Mouse (Mus musculus) MEL (cell line): ENCODE results near the gene Aifm1.

Experiments
- BHLHE40 ChIP-seq: IDR thresholded peaks from 2 replicates; pipeline ENCODE4 v1.6.1; 2012; ENCODE audit warnings: low read depth, mild to moderate bottlenecking, inconsistent platforms, low read length, improper control_type of control experiment, borderline replicate concordance
- CTCF ChIP-seq, 3 experiments: IDR thresholded peaks in 2 of 3; conservative IDR thresholded peaks in 1 of 3; 2 replicates each; pipeline ENCODE4 v1.5.1; 2011 to 2012; ENCODE audit warnings: low read length in 3 of 3, low read depth in 2 of 3, mild to moderate bottlenecking in 2 of 3, improper control_type of control experiment in 1 of 3, inconsistent platforms in 1 of 3, mixed read lengths in 1 of 3, moderate library complexity in 1 of 3; ENCODE audit not compliant: control insufficient read depth in 1 of 3, insufficient read depth in 1 of 3, poor library complexity in 1 of 3, severe bottlenecking in 1 of 3
- POLR2A ChIP-seq, 2 experiments: IDR thresholded peaks; 2 replicates each; pipeline ENCODE4 v1.6.1; 2011 to 2012; ENCODE audit warnings: low read length in 2 of 2, mild to moderate bottlenecking in 2 of 2, control low read depth in 1 of 2, improper control_type of control experiment in 1 of 2, low read depth in 1 of 2, moderate library complexity in 1 of 2; ENCODE audit not compliant: control insufficient read depth in 1 of 2, insufficient read depth in 1 of 2, poor library complexity in 1 of 2
- RAD21 ChIP-seq: IDR thresholded peaks from 2 replicates; pipeline ENCODE4 v1.6.1; 2011; ENCODE audit warnings: mild to moderate bottlenecking, low read depth, low read length, improper control_type of control experiment
- TAL1 ChIP-seq: IDR thresholded peaks from 2 replicates; pipeline ENCODE4 v1.6.1; 2012; ENCODE audit warnings: mild to moderate bottlenecking, inconsistent platforms, low read length, moderate library complexity, mixed read lengths
- ZNF384 ChIP-seq: IDR thresholded peaks from 2 replicates; pipeline ENCODE4 v1.6.1; 2012; ENCODE audit warnings: low read depth, mild to moderate bottlenecking, inconsistent platforms, low read length, improper control_type of control experiment

DNA sequence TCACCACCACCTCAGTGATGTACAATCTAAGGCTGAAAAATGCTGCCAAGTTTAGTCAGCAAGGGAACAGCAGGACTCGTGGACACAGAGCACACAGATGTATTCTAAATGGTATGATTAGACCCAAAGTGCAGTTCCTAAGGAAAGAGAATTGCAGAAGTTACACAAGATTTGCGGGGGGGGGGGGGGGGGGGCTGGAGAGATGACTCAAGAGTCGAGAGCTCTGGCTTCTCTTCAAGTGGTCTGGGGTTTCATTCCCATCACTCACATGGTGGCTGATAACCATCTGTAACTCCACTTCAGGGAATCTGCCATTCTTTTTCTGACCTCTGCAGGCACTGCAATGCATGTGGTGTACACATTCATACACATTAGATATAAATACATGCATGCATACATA is 13.1 kb upstream of the Aifm1 start:
- TF ChIP-seq TAL1 (no peak), CTCF (IDR thresholded peaks at IDR 0.05 in 2 of 3, conservative IDR thresholded peaks at IDR 0.05 in 1 of 3; ENCODE audit: control insufficient read depth in 1 of 3, insufficient read depth in 1 of 3, low read depth in 2 of 3, low read length in 3 of 3, poor library complexity in 1 of 3, severe bottlenecking in 1 of 3) (no peak), POLR2A (IDR thresholded peaks at IDR 0.05; ENCODE audit: control insufficient read depth in 1 of 2, insufficient read depth in 1 of 2, low read depth in 1 of 2, low read length in 2 of 2, poor library complexity in 1 of 2) (no peak), BHLHE40 (no peak), RAD21 (no peak), ZNF384 (no peak)
